Mouse (Mus musculus) lung, adult 10 weeks (tissue): ENCODE measurements around the gene Gm11127. TPM values are rescaled to one million over a fixed set of nuclear protein-coding genes. Genes with fewer than 3 reads are reported as not detected.

Experiments
- polyA plus RNA-seq: library from polyadenylated mRNA; stranded (reverse); fragments of 350-450 nt; fragmentation: Illumina TruSeq; extraction: RNeasy Lipid Tissue Mini Kit (QIAGEN cat#74804); gene quantifications from one replicate; pipeline ENCODE4 v1.2.3, GENCODE M21; 2014; ENCODE audit warnings: low read depth, low replicate concordance; ENCODE audit not compliant: insufficient read depth

The Gm11127 gene
- not detected for polyA plus RNA-seq

DNA sequence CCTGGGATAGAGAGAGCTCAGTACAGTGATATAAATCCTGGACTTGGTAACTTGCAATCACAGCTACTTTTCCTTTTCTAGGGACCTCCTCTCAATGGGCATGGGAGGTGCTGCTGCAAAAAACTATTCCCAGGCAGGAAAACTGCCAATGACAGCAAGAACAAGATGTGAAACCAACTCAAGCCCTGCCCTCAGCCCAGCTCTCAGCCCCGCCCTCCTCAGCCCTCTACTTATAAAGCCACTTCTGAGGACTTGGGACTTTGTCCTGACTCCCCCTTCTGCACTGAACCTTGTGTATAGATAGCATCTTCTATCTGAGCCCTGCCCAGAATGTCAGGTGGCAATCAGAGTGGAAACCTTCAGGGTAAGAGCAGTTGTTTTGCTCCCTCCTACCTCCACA, at the start of gene Gm11127:
Gene Gm11127, minus strand, starts transcription at position 10 of the 400 bp plus-strand sequence.

GRCm38 (mm10) chr17:36042610-36043169, 15.5 kb downstream of the Gm11127 start, which contains the start of the genes H2-T22 and Gm6034:
H2-T22 (minus strand) TSS chr17:36042747.
Gm6034 (plus strand) TSS chr17:36042961.

GRCm38 (mm10) chr17:36032351-36032875, 25.8 kb downstream of the Gm11127 start, which contains the start of gene H2-T23:
H2-T23 (minus strand) TSS chr17:36032855.

DNA sequence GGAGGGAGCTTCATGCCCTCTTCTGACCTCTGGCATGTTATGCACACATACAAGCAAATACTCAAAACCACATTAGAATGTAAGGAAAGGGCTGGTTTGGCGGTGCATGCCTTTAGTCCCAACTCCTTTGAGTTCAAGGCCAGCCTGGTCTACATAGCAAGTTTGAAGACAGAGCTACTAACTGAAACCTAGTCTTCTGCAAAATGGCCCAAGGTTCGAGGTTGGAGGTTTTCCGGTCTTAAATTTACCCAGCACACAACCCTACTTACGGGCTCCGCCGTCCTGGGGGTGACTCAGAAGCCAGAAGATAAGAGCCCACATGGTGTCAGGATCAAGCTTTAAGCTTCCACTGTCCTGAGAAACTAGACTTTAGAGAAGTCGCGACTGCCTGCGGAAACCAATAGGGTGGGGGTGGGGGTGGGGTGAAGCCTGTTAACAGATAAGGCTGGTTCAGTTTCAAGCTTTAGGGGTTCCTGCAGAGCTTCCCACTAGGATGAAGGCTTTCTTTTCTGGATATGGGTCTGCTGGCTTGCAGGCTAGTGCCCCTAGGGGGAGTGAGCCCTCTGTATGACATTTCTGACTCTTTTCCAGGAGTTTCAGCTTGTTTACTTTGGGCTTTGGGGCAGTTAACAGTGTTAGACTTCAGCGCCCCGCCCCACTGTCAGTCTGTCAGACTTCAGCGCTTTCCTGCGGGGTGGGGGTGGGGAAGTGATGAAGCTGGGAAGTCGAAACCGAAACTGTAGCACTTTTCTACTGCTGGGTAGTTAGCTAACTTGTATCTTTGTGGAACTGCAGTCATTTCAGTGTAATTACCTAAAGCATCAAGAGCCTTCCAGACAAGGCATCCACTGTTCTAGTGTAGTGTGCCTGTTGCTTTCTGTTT, 37.7 kb downstream of the Gm11127 start, which contains the start of gene H2-T24:
Gene H2-T24, minus strand, starts transcription at position 370 of the 883 bp plus-strand sequence.

Other genes starting within 250 kb of the Gm11127 start
- gene Ier3, start 236.7 kb downstream of the Gm11127 start, polyA plus RNA-seq = 135 TPM
- gene Flot1, start 235.1 kb downstream of the Gm11127 start, polyA plus RNA-seq = 81.2 TPM
- 117 TPM for gene Tubb5, start 220.1 kb downstream of the Gm11127 start, polyA plus RNA-seq
- gene Mdc1, start 216.9 kb downstream of the Gm11127 start, polyA plus RNA-seq = 4.5 TPM
- gene Nrm, start 197.1 kb downstream of the Gm11127 start, polyA plus RNA-seq = 8.9 TPM
- gene Ppp1r18, start 192.8 kb downstream of the Gm11127 start, polyA plus RNA-seq = 36.0 TPM
- 44.7 TPM for gene Dhx16, start 178.6 kb downstream of the Gm11127 start, polyA plus RNA-seq
- gene 2310061I04Rik, start 160.9 kb downstream of the Gm11127 start, polyA plus RNA-seq = 22.0 TPM
- 10.0 TPM for gene Atat1, start 148.3 kb downstream of the Gm11127 start, polyA plus RNA-seq
- 31.5 TPM for gene Mrps18b, start 142.0 kb downstream of the Gm11127 start, polyA plus RNA-seq
- 14.3 TPM for gene Ppp1r10, start 141.9 kb downstream of the Gm11127 start, polyA plus RNA-seq
- 33.7 TPM for gene Abcf1, start 88.6 kb downstream of the Gm11127 start, polyA plus RNA-seq
- 39.1 TPM for gene Gnl1, start 78.5 kb downstream of the Gm11127 start, polyA plus RNA-seq
- 8.8 TPM for gene Prr3, start 78.1 kb downstream of the Gm11127 start, polyA plus RNA-seq
- gene H2-T24, start 37.8 kb downstream of the Gm11127 start, polyA plus RNA-seq = 14.2 TPM
- gene H2-T23, start 25.5 kb downstream of the Gm11127 start, polyA plus RNA-seq = 217 TPM
- gene H2-T22, start 15.6 kb downstream of the Gm11127 start, polyA plus RNA-seq = 80.8 TPM
- gene Gm6034, start 15.4 kb downstream of the Gm11127 start, polyA plus RNA-seq = not detected
- gene Gm19684, start 63.3 kb upstream of the Gm11127 start, polyA plus RNA-seq = not detected
- not detected for gene Gm7030, start 71.1 kb upstream of the Gm11127 start, polyA plus RNA-seq
- gene Gm8909, start 110.2 kb upstream of the Gm11127 start, polyA plus RNA-seq = 0.84 TPM
- gene H2-T3, start 131.9 kb upstream of the Gm11127 start, polyA plus RNA-seq = not detected
- 52.5 TPM for gene Rpp21, start 199.7 kb upstream of the Gm11127 start, polyA plus RNA-seq
- gene Trim39, start 213.9 kb upstream of the Gm11127 start, polyA plus RNA-seq = 9.4 TPM
- not detected for gene H2-M10.2, start 228.1 kb upstream of the Gm11127 start, polyA plus RNA-seq